Mouse (Mus musculus): ENCODE data around the gene Id3.
A peak's percentile ranks its signal among the peaks of the same experiment; 100 is the strongest.

The Id3 gene

GRCm38 (mm10) chr4:136124581-136124980 is 18.7 kb upstream of the Id3 start:
- DNase-seq (ENCODE audit: low spot score in 2 of 2) = no peak

GRCm38 (mm10) chr4:136125458-136125857 is 17.8 kb upstream of the Id3 start:
- DNase-seq (ENCODE audit: low spot score in 2 of 2) = no peak

- no peak for DNase-seq (ENCODE audit: low spot score in 2 of 2)
Observed at GRCm38 (mm10) chr4:136126019-136126418, 17.3 kb upstream of the Id3 start.

GRCm38 (mm10) chr4:136127670-136128069 is 15.6 kb upstream of the Id3 start:
- DNase-seq (ENCODE audit: low spot score in 2 of 2) = no peak

- DNase-seq (ENCODE audit: low spot score in 2 of 2) = no peak
Observed at GRCm38 (mm10) chr4:136129842-136130241, 13.5 kb upstream of the Id3 start.

- no peak for DNase-seq (ENCODE audit: low spot score in 2 of 2)
Observed at GRCm38 (mm10) chr4:136133801-136134200, 9.5 kb upstream of the Id3 start.

GRCm38 (mm10) chr4:136134418-136134977 is 8.8 kb upstream of the Id3 start:
- DNase-seq (ENCODE audit: low spot score in 2 of 2) = no peak

- DNase-seq (ENCODE audit: low spot score in 2 of 2) = peak in 1 of 2 experiments; percentile 19
Observed at GRCm38 (mm10) chr4:136134978-136135873, 8.1 kb upstream of the Id3 start.

- DNase-seq (ENCODE audit: low spot score in 2 of 2) = no peak
Observed at GRCm38 (mm10) chr4:136135874-136136728, 7.2 kb upstream of the Id3 start.

GRCm38 (mm10) chr4:136139326-136140110 is 3.8 kb upstream of the Id3 start:
- no peak for DNase-seq (ENCODE audit: low spot score in 2 of 2)

GRCm38 (mm10) chr4:136140327-136141250 is 2.7 kb upstream of the Id3 start:
- DNase-seq (ENCODE audit: low spot score in 2 of 2) = peak; percentile 57 to 60

GRCm38 (mm10) chr4:136142267-136143192 is 767 bp upstream of the Id3 start:
- DNase-seq (ENCODE audit: low spot score in 2 of 2) = no peak

GRCm38 (mm10) chr4:136144126-136144926 is 1.0 kb downstream of the Id3 start:
- no peak for DNase-seq (ENCODE audit: low spot score in 2 of 2)

- DNase-seq (ENCODE audit: low spot score in 2 of 2) = no peak
Observed at GRCm38 (mm10) chr4:136144927-136145292, 1.6 kb downstream of the Id3 start.

- no peak for DNase-seq (ENCODE audit: low spot score in 2 of 2)
Observed at GRCm38 (mm10) chr4:136145362-136145885, 2.1 kb downstream of the Id3 start.

- no peak for DNase-seq (ENCODE audit: low spot score in 2 of 2)
Observed at GRCm38 (mm10) chr4:136145991-136146711, 2.9 kb downstream of the Id3 start.

- DNase-seq (ENCODE audit: low spot score in 2 of 2) = no peak
Observed at GRCm38 (mm10) chr4:136146712-136147154, 3.4 kb downstream of the Id3 start.
